Mouse (Mus musculus) bone marrow, adult 2 months (tissue): ENCODE results near the gene Adgrl4. TPM values are rescaled to one million over a fixed set of nuclear protein-coding genes. Genes with fewer than 3 reads are reported as not detected.

ENCODE experiments used
- H3K27ac ChIP-seq: fragments of 200-500 bp; 2 replicates; pipeline ENCODE4 v1.5.1; 2012; ENCODE audit warnings: low read depth, mild to moderate bottlenecking, control low read depth, inconsistent platforms, low read length; ENCODE audit not compliant: control insufficient read depth, poor library complexity, insufficient read depth
- H3K4me1 ChIP-seq: fragments of 200-500 bp; 2 replicates; pipeline ENCODE4 v1.6.1; 2011; ENCODE audit warnings: low read length; ENCODE audit not compliant: control insufficient read depth, insufficient read depth
- H3K4me3 ChIP-seq: fragments of 200-500 bp; replicated peaks from 2 replicates; pipeline ENCODE3; 2011; ENCODE audit warnings: mild to moderate bottlenecking, low read depth, low read length, control low read depth; ENCODE audit not compliant: control insufficient read depth
- CTCF ChIP-seq: fragments of 200-500 bp; IDR thresholded peaks from 2 replicates; pipeline ENCODE4 v1.5.1; 2011; ENCODE audit warnings: low read length, control low read depth; ENCODE audit not compliant: control insufficient read depth, insufficient read depth
- POLR2A ChIP-seq: fragments of 200-500 bp; IDR thresholded peaks from 2 replicates; pipeline ENCODE4 v1.6.1; 2011; ENCODE audit warnings: low read depth, mild to moderate bottlenecking, control low read depth, low read length, borderline replicate concordance; ENCODE audit not compliant: control insufficient read depth
- WGBS: fragments of 180-500 bp; shearing (Covaris S2); methylation state at CpG from one replicate; pipeline ENCODE4 v1.1.7; 2018; 5-methylcytosine and 5-hydroxymethylcytosine counted together
- polyA plus RNA-seq: library from polyadenylated mRNA; stranded (reverse); fragments of >200 nt; gene quantifications from 2 replicates; pipeline ENCODE4 v1.2.4, GENCODE M21; 2011; ENCODE audit warnings: low replicate concordance; ENCODE audit not compliant: missing spikeins, insufficient read depth, insufficient read length

Adgrl4 gene
- polyA plus RNA-seq, 1 experiment: 4.8 TPM

DNA sequence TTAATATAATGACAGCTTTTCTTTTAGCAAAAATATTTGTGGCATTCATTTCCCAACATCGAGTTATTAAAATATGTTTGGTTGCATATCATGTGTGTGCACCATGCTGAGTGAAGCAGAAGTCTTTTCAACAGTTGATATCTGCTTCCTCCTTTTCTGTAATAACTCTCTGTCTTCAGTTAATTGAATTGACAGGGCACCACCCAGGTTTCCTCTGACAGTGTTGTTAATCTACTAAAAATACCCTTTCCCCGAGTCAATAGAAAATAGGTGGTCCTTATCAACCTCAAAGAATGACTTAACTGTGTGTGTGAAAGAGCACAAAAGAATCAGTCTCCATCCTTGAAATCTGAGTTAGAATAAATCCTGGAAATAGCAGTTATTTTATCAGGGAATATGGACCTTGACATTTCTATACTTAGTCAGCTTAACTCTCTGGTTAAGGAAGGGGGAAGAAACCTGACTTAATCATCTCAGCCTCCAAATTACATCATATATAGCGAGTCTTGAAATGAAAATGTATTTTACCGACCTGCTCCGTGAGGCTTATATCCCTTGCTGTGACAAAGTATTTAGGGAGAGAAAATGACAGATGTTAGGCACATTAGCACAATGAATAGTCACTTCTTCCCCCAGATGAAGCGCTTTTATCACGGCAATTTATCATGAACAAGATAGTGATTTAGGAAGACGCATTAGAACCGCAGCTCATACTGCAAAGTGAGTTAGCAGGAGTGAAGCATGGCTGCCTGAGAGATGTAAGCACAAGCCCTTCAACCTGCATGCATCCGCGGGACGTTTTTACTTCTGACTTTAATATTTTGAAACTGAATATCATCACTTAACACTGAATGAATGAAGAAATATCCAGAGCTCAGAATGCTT is 19.8 kb upstream of the Adgrl4 start:
- WGBS: 4% methylated on average over 12 of the region's 12 CpGs
- TF ChIP-seq POLR2A: no peak
- TF ChIP-seq CTCF: no peak
- Histone ChIP-seq H3K27ac (no peak overlapping the region), H3K4me1 (no peaks in the 10 kb centered on the region; the same call in 1 of the 2 replicates), H3K4me3 (no peak overlapping the region)

DNA sequence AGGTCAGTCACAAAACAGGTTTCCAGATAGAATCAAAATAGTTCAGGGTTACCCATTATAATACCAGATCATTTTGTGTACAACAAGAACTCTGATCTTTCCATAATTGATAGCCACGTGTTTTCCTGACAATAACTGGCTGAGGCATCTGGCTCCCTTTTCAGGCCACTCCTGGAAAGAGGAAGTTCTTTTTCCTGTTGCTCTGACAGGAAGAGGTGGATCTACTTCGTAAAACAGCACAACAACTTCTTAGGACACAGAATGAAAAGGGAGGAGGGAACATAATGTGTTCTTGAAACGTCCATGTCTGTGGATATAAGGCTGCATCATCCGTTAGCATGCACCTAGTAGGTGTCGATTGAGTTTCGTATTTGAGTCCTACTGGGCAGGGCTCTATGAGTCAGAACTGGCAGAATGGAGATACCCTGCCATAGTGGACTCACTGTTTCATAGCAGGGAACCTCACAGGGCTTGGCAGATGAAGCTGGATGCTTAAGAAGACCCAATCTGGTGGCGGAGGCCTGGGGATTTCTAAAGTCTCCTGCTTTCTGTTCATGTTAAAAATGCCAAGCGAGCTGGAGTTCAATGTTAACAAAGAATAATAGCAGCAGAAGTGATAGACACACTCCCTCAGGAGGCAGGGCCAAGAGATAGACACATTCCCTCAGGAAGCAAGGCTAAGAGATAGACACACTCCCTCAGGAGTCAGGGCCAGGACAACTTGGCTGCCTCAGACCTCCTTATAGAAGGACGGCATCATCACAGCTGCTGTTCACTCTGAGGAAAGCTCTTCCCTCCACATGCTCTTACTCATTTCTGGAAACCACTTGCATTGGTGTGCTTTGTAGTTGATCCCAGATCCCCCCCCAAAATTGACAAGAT is 13.1 kb upstream of the Adgrl4 start:
- Histone ChIP-seq H3K27ac (no peak overlapping the region), H3K4me3 (no peak overlapping the region), H3K4me1 (peaks cover 2% of the 10 kb centered on the region; the same call in 1 of the 2 replicates)
- 22% methylated on average over 9 of the region's 9 CpGs for WGBS
- TF ChIP-seq CTCF (no peak), POLR2A (no peak)

DNA sequence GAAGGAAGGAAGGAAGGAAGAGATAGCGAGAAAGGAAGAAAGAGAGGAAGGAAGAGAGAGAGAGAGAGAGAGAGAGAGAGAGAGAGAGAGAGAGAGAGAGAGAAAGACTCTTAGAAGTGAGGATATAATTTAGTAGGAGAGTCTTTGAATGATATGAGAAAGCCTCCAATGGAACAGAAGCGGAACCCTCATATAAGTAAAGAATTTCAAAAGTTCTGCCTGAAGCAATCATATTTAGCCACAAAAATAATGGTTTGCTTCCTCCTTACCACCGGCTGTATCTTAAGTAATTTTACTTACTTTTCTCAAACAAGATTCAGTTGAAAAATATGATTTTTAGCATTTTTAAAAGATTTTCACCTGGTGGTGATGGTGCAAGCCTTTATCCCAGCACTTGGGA is 7.6 kb upstream of the Adgrl4 start:
- no peak overlapping the region for H3K4me3 ChIP-seq
- H3K4me1 ChIP-seq: no peaks in the 10 kb centered on the region
- 39% methylated on average over 3 of the region's 3 CpGs for WGBS
- H3K27ac ChIP-seq: no peak overlapping the region
- TF ChIP-seq POLR2A (no peak), CTCF (no peak)

DNA sequence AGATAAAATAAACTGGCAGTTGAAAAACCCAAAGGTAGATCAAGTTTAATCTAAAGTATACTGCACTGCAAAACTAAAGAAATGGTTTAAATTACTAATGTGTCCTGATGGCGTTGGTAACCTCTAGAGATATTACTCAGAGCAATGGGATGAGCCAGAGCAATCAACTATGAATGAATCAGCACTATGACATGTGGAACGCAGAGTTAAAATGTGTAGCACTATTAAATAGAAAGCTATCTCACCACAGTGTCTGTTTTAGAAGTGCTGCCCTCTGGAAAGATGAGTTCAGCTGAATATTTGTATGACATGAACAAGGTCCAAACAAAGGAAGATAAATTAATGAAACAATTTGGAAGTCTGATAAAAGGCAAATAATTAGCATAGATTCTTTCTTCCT is 6.2 kb upstream of the Adgrl4 start:
- TF ChIP-seq POLR2A (no peak), CTCF (no peak)
- H3K4me1 ChIP-seq: no peaks in the 10 kb centered on the region
- WGBS: 63% methylated on average over 2 of the region's 2 CpGs

DNA sequence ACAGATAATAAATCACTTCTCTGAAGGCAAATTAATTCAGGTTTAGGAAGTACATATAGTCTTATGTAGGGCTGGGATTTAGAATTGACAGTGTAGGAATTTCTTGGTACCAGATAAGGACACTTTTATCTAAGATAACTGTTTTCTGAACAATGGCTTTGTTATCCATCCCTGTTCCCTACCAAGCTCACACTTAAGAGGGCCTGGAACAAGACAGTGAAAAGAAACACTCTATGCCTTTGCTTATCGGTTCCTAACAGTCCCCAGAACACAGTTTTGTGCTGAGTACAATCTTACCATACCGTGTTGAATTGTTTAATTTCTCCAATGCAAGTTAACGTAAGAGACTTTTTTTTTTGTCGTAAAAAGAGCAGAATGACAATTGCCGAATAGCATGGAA is 677 bp downstream of the Adgrl4 start:
- TF ChIP-seq POLR2A (no peak), CTCF (no peak)
- WGBS: 2% methylated on average over 5 of the region's 5 CpGs
- Histone ChIP-seq H3K4me1 (peaks cover 2% of the 10 kb centered on the region), H3K27ac (no peak overlapping the region), H3K4me3 (no peak overlapping the region)

More for the DNA sequence above, 6.2 kb upstream of the Adgrl4 start:
- H3K27ac ChIP-seq: no peak overlapping the region
- no peak overlapping the region for H3K4me3 ChIP-seq

DNA sequence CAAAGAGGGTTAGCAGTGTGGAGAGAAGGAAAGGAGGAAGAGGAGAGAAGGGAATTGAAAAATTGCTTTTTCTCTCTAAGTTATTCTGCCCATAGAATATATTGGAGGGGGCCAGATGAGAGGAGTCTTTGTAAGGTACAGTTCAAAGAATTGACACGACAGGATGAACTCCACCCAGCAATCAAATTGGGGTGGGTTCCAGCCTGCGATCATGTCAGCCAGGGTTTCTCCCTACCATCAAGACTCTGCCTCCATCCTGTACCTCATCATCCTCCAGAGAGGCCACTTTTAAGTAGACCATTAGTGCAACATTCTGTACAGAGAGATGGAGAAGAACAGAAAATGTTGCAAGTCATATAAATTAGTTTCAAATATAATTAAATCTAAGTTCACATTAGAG is 2.3 kb downstream of the Adgrl4 start:
- TF ChIP-seq POLR2A (no peak), CTCF (no peak)
- Histone ChIP-seq H3K27ac (no peak overlapping the region), H3K4me3 (no peak overlapping the region), H3K4me1 (peaks cover 6% of the 10 kb centered on the region)
- 2% methylated on average over 2 of the region's 2 CpGs for WGBS

GRCm38 (mm10) chr3:151442026-151442425 is 4.3 kb downstream of the Adgrl4 start:
- peaks cover 6% of the 10 kb centered on the region for H3K4me1 ChIP-seq
- H3K27ac ChIP-seq: no peak overlapping the region
- TF ChIP-seq CTCF (no peak), POLR2A (no peak)
- no peak overlapping the region for H3K4me3 ChIP-seq
- WGBS: 37% methylated on average over 2 of the region's 2 CpGs

DNA sequence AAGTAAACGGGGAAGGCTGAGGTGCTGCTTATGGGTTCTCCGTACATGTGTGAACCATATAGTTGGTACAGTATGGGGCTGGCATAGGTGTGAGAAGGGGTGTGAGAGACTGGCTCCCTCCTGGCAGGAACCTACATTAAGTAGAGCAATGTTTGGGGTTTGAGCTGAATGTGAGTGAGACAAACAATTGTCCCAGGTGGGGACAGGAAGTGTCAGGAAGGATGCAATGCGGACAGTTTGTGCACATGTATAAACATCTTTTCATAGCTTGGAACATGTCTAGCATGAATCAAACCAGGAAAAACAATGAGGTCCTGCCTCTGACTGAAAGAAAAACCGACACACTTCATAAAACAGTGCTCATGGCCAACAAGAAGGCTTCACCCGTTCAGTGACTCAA is 5.8 kb downstream of the Adgrl4 start:
- Histone ChIP-seq H3K4me3 (no peak overlapping the region), H3K27ac (no peak overlapping the region), H3K4me1 (peaks cover 5% of the 10 kb centered on the region)
- 35% methylated on average over 5 of the region's 5 CpGs for WGBS
- TF ChIP-seq POLR2A (no peak), CTCF (no peak)

DNA sequence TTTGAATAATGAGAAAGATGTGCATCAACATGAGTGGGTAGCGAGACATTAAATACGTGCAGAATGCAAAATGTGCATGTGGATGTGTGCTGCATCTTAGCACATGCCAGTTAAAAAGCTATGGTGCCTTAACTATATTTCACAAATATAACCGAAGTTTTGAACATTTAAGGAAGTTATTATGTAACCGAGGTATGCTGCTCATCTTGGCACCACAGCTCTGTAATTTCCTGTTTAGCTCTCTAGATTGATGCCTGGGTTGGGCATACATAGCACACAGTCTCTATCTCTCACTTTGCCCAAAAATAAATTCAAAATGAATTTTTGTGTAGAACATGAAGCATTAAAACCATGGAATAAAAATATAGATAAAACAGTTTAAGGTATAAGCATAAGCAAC is 6.6 kb downstream of the Adgrl4 start:
- WGBS: 7% methylated on average over 4 of the region's 4 CpGs
- H3K4me1 ChIP-seq: peaks cover 5% of the 10 kb centered on the region
- TF ChIP-seq CTCF (no peak), POLR2A (no peak)

More for the DNA sequence above, 6.6 kb downstream of the Adgrl4 start:
- Histone ChIP-seq H3K4me3 (no peak overlapping the region), H3K27ac (no peak overlapping the region)
